Mouse (Mus musculus) gastrocnemius, postnatal 10 days (tissue): Measurements from ENCODE around the gene Gm8126. TPM values are rescaled to one million over a fixed set of nuclear protein-coding genes. Genes with fewer than 3 reads are reported as not detected.
"Not testable (repeated sequence)": the region's sequence is repeated elsewhere in the genome, so short reads cannot be mapped to it uniquely, and the experiment has no call there.

Source experiments
- DNase-seq: peaks from one replicate; pipeline ENCODE4 v3.0.0; 2021; ENCODE audit warnings: mixed read lengths
- long read RNA-seq, 2 experiments: library from polyadenylated mRNA; stranded (forward); transcript quantifications; one replicate each; pipeline ENCODE4 v2.0.0; 2021
- total RNA-seq, 2 experiments: library from RNA; stranded (reverse); gene quantifications; 2 replicates each; pipeline ENCODE4 v1.2.3; 2021

Gene Gm8126
- not detected for total RNA-seq
- long read RNA-seq, experiment 1 = 0 reads
- long read RNA-seq, experiment 2 = 0 reads

DNA sequence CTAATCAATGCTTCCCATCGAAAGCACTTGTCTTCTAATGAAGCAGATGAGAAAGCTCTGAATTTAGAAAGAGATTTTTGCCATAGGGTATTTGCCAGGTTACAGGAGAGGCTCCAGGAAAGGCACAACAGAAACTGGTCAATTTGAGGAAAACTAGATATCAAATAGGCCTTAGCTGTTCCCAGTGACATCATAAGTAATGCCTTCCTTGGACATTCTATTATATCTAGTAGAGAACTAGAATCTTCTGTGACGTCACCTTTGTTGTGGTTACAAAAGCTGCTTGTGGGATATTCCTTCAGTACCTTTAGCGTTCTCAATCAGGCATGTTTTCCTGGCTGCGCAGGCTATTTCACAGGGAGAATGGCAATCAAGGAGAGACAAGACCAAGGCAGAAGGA lies at the start of gene Gm8126:
TSS of gene Gm8126 (plus strand) at position 301 of the 400 bp plus-strand sequence.
- DNase-seq = not testable (repeated sequence)

DNA sequence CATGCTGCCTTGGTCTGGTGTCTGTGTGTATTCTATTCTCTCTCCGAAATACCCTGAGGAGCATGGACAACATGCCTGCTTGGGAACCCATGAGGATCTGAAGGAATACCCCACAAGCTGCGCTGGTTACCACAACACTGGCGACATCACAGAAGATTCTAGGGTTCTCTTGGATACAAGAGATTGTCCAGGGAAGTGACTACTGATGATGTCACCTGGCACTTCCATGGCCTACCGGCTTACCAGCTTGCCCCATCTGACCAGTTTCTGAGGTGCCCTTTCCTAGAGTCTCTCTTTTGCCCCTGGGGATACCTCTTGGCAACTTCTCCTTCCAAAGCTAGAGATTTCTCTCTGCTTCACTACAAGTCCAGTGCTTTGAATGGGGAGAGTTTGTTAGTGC lies 23.2 kb upstream of the Gm8126 start, which contains the start of gene Gm8122:
TSS of gene Gm8122 (minus strand) at position 101 of the 400 bp plus-strand sequence.
- DNase-seq = not testable (repeated sequence)

- not testable (repeated sequence) for DNase-seq
These were observed 20.7 kb upstream of the Gm8126 start for GRCm38 (mm10) chr14:43237769-43238168.

GRCm38 (mm10) chr14:43249611-43250170 lies 8.8 kb upstream of the Gm8126 start:
- peak; percentile 13 for DNase-seq

DNA sequence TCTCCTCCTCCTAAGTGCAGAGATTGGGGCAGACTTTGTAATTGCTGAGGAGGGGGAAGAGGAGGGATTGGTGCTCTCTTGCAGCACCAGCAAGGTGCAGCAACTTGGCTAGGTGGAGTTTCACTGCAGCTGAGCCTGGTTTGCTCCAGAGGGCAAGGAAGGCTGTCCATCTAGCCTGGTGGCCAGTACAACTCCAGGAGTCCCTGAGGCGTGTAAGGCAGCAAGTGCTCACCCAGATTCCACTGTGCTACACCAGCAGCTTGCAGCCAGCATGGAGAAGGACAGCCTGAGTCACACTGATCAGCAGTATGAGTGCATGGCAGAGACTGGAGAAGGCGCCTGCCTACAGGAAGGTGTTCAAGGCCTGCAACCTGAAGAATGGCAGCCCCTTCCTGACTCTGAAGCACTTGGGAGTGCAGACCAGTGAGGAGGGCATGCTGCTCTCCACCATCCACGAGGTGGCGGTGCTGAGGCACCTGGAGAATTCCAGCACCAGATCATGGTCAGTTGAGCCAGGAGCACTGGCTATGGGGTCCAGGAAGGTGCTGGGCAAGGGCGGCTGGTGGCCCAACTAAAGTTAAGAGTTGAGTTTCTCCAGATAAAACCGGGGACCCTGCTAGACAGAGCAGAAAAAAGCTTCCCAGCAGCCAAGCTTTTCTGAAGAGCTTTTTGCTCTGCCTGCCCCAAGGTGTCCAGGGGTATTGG lies 7.7 kb upstream of the Gm8126 start:
- DNase-seq = peak; percentile 5

DNA sequence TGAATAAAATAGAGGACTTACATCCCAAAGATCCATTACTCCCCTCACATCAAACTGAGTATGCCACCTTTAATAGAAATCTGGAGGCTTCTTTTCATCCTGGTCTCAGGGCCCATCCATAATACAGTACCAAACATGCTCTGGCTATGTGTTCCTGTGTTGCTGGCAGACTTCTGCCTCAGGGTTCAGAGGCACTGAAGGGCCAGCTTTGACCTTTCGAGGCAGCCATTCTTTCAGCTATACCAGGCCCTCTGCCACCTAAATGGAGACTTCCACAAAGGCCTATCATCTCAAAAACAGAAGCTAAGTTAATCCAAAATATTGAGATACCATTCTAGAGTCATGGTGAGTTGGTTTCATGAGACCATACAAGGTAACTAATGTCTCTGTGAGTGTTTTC lies 1.9 kb upstream of the Gm8126 start:
- DNase-seq = not testable (repeated sequence)

- DNase-seq = peak; percentile 4
These were observed 5.0 kb downstream of the Gm8126 start for GRCm38 (mm10) chr14:43263421-43263820.

- peak; percentile 2 for DNase-seq
These were observed 10.2 kb downstream of the Gm8126 start for GRCm38 (mm10) chr14:43268521-43269084.

- not testable (repeated sequence) for DNase-seq
These were observed 10.8 kb downstream of the Gm8126 start for GRCm38 (mm10) chr14:43269211-43269610.

GRCm38 (mm10) chr14:43273161-43273560 lies 14.7 kb downstream of the Gm8126 start:
- DNase-seq = not testable (repeated sequence)

DNA sequence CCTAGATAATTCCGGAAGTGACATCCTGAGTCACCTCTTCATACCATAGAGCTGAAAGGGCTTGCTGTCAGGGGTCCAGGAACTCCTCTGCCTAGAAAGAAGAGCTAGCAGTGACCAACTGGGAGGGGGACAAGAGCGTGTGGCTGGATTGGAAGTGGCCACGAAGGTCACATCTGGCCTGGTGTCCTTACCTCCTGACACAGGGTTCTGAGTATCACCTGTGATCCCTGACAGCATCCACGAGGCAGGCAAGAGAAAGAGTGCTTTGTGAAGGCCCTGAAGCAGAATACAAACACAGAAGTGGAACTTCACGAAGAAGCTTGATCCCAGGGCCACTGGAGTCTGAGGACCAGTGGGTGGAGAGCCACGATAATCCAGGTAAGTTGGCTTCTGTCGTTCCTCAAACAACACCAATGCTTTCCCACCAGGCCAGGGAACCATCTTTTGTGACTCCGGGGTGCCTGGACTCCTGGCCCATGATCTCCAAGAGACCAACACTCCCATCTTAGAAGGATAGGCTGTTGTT lies 16.6 kb downstream of the Gm8126 start, which contains the start of gene Gm9732:
TSS of gene Gm9732 (plus strand) at position 51 of the 526 bp plus-strand sequence.
- DNase-seq = not testable (repeated sequence)

DNA sequence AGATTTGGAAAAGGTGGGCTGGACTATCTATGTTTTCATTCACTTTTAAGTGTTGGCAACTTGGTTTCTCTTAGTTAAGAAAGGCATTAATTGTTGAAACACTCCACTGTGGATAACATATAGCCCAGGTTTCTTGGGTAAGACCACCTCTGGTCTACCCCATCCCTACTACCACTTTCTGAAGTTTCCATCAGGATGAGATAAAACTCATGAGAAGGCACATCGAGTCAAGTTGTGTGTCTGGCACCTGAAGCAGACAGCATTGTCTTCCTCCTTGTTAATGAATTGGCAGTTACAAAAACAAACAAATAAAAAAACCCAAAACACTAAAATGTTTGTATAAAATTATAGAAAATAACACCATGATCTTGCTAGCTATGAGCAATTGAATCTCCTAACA lies 17.3 kb downstream of the Gm8126 start:
- DNase-seq = not testable (repeated sequence)

GRCm38 (mm10) chr14:43277468-43277867 lies 19.0 kb downstream of the Gm8126 start:
- DNase-seq = not testable (repeated sequence)

DNA sequence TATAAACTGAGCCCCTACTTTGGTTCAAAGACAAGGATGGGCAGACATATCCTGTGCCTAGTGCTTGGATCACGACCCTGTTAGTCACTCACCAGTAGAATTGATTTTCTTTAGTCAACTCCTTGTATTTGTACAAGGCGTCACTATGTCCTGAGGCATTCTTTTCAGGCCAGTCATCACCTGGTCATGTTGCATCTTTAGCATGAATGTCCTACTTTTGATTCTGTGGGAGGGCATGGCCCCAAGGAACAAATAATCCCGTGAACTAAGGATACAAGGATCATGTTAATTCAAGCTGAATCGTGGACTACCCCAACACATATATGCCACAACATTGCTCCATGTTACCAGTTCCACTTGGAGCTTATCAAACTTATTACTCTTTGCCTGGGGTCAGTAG lies 19.7 kb downstream of the Gm8126 start:
- DNase-seq = not testable (repeated sequence)

- DNase-seq = not testable (repeated sequence)
These were observed 20.2 kb downstream of the Gm8126 start for GRCm38 (mm10) chr14:43278681-43279080.

DNA sequence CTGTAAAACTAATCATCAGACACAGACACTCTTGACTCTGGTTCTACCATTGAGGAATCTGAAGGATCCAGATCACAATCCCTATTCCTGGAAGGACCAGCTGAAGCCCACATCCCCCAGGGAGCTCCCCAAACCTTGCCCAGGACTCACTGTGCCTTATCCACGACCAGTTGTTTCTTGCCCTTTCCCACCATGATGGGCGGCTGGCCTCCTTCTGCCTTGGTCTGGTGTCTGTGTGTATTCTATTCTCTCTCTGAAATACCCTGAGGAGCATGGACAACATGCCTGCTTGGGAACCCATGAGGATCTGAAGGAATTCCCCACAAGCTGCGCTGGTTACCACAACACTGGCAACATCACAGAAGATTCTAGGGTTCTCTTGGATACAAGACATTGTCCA lies 35.1 kb downstream of the Gm8126 start, which contains the start of gene Gm8127:
TSS of gene Gm8127 (minus strand) at position 330 of the 400 bp plus-strand sequence.
- not testable (repeated sequence) for DNase-seq

Other genes with a start within 250 kb of the Gm8126 start
- not detected for gene Gm10376, start 243.0 kb upstream of the Gm8126 start, total RNA-seq
- gene Gm8094, start 182.0 kb upstream of the Gm8126 start, total RNA-seq = not detected
- gene Gm8104, start 158.0 kb upstream of the Gm8126 start, total RNA-seq = not detected
- not detected for gene Gm7233, start 78.8 kb upstream of the Gm8126 start, total RNA-seq
- not detected for gene Gm8122, start 23.3 kb upstream of the Gm8126 start, total RNA-seq
- not detected for gene Gm9732, start 16.4 kb downstream of the Gm8126 start, total RNA-seq
- gene Gm8127, start 35.2 kb downstream of the Gm8126 start, total RNA-seq = not detected
- not detected for gene 1700001F09Rik, start 89.2 kb downstream of the Gm8126 start, total RNA-seq
- gene Gm8138, start 157.7 kb downstream of the Gm8126 start, total RNA-seq = not detected